Mouse (Mus musculus) bone marrow, adult 2 months (tissue): ENCODE measurements at regions not wholly inside any gene's neighbourhood (a gene's known extent, or its start where the extent isn't known, plus 50 kb on each side); places are given as distances from the start of the nearest gene placed in this dataset.

Experiments used
- CTCF ChIP-seq: fragments of 200-500 bp; IDR thresholded peaks from 2 replicates; pipeline ENCODE4 v1.5.1; 2011; ENCODE audit warnings: low read length, control low read depth; ENCODE audit not compliant: control insufficient read depth, insufficient read depth
- POLR2A ChIP-seq: fragments of 200-500 bp; IDR thresholded peaks from 2 replicates; pipeline ENCODE4 v1.6.1; 2011; ENCODE audit warnings: low read depth, mild to moderate bottlenecking, control low read depth, low read length, borderline replicate concordance; ENCODE audit not compliant: control insufficient read depth

GRCm38 (mm10) chr16:87261527-87261926, 92.5 kb upstream of the N6amt1 start:
- no peak for TF ChIP-seq CTCF
- TF ChIP-seq POLR2A = no peak
